Mouse (Mus musculus): ENCODE measurements around the gene Sash3.
A peak's percentile ranks its signal among the peaks of the same experiment; 100 is the strongest.
"Not testable (repeated sequence)": the region's sequence is repeated elsewhere in the genome, so short reads cannot be mapped to it uniquely, and the experiment has no call there.

Gene Sash3

DNA sequence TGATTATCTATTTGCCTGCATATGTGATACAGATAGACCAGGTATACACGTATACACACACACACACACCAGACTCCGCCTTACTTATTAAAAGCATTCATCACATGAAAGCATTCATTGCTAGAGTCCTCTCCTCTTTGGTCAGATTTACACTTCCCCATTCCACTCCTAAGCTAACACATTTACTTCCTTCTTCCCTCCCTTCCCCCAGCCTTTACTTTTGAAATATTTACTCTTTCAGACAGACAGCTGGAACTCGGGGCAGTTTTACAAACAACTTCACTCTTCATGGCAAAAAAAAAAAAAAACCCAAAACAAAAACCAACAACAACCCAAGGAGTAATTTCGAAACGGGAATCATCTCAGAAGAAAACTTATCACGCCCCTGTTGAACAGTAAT lies 58.2 kb downstream of the Sash3 start:
- DNase-seq, result no peak

DNA sequence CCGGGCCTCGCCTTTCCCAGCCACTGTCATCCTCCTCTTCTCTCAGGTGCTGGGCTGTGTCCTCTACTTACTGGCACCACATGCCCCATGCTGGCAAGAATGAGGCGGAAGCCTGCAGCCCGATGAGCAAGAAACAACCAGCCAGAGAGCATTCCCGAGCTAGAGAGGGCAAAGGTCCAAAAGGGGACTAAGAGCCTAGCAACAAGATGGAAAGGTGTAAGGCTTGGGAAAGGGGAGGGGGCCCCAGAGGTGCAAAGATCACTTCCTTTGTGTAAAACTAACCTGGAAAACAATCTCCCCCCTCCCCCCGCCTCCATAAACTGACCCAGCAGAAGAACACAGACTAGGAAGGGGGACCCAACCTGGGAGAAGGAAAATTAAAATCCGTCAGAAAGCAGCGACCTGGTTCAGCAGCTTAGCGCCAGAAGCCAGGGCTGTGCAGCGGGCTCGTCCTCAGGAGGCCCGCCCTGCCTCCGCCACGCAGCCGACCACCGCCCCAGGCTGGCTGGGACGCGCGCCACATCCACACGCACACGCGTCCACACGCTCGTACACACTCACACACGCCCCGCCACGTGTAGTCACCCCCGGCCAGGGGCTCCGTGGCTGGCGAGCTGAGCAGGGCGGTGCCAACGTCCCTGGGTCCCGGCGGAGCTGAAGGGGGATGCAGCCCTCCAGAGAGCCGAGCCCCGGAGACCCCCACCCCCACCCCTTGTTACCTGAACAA lies 61.7 kb downstream of the Sash3 start:
- DNase-seq, result peak; percentile 49

DNA sequence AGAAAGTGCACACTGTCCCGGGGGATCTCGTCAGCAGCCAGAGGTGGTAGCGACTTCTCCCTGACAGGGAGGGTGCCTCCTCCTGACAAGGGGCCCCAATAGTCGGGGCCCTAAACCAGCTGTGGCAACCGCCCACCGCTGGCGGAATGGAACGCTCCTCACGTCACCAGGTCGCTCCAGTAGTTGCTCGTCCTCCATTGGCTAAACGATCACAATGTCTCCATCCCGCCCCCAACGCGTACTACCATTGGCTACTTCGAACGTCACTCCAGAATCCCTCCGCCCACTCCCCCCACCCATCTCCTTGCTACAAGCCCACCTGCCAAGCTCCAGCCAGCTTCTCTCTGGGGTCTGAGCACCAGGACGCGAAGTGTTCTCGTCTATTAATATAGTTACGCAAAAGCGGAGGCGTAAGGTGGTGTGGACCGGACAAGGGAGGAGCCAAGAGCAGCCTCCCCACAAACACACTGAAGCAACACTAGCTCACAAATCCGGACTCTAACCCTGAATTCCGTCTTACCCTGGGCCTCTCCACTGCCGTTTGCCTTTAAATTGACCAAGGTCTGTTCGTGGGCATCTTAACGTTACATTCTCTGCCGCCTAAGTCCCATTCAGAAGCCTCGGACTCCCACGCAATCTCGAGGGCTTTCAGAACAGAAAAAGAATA lies 62.4 kb downstream of the Sash3 start, which contains the start of gene Zdhhc9:
TSS of gene Zdhhc9 (minus strand) at position 360 of the 667 bp plus-strand sequence.
- DNase-seq, result peak; percentile 89

DNA sequence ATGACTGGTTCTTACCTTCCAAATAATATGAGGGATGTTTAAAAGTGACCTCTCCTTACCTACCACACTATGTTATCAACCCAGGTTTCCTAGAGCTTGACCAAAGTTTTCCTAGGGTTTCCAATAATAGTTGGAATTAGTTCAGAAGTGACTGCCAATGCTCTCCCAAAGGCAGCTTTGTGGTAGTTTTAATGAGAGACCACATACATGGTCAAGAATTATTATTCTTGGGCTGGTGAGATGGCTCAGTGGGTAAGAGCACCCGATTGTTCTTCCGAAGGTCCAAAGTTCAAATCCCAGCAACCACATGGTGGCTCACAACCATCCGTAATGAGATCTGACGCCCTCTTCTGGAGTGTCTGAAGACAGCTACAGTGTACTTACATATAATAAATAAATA lies 63.5 kb downstream of the Sash3 start:
- not testable (repeated sequence) for DNase-seq
